ENCODE assay signal across 8 mouse cellular contexts in the genomic region with DNA sequence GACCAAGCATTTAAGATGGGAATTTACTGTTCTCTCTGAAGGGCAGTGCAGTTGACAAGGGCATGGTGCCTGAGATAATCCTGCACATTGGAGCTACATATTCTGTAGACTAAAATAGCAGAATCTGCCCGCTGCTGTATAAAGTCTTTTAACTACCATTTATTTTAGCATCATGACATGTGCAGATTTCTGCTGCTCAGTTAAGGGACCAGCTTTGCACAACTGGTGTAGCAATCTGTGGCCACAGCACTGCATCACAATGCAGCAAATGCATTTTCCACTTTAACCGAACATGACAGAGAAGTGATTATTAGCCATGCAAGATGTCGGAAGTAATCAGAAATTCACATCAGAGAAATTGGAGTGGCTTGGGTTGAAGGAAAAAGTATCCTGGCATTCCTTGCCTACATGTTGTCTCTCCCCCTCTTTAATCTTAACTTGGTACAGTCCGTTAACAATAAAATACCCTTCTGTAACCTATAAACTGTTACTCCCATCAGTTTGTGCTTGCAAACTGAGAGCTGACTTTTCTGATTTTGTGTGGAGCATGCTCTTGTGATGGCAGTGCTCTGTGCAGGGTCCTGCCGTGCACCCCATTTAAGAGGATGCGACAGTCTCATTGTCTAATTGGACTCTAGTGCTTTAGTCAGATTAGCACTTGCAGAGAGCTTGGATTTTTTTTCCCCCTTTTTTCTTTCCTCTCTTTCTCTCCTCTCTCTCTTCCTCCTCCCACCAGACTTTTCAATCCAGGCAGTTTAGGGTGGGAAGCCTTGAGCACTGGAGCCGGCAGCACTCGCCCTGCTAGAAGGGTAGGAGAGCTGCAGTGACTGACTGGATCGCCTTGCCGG. TPM values are rescaled to one million over a fixed set of nuclear protein-coding genes. Genes with fewer than 3 reads are reported as not detected.
DNase-seq lines count a peak whose midpoint lies in the region; ATAC-seq and TF ChIP-seq lines count a peak whose summit lies in the region.

No protein-coding gene starts in this region.

- H3K9me3 ChIP-seq in heart, postnatal 0 days (replicated peaks; ENCODE audit: control insufficient read depth, low read length), result no peaks in the 10 kb centered on the region

- peak overlapping the region; percentile 71 for H3K4me2 ChIP-seq in heart, postnatal 0 days (ENCODE audit: low read depth, low read length)

- H3K27me3 ChIP-seq in heart, postnatal 0 days (ENCODE audit: control insufficient read depth, insufficient read depth, low read length), result no peaks in the 10 kb centered on the region

- H3K4me1 ChIP-seq in heart, postnatal 0 days (ENCODE audit: control insufficient read depth, insufficient read depth), result peaks cover 11% of the 10 kb centered on the region

- H3K36me3 ChIP-seq in heart, postnatal 0 days (replicated peaks; ENCODE audit: control insufficient read depth, insufficient read depth, low read length), result no peaks in the 10 kb centered on the region

- no peak for TF ChIP-seq CTCF in brain, embryonic 14.5 days (IDR thresholded peaks at IDR 0.05; ENCODE audit: borderline replicate concordance, extremely low read depth, insufficient read depth, insufficient read length)
- TF ChIP-seq CTCF in heart, postnatal 0 days (IDR thresholded peaks at IDR 0.05; ENCODE audit: low read depth), result no peak

- 0 out of 2 replicates have a peak, but pooled peaks have one; percentile 35 for ATAC-seq in heart, postnatal 0 days (ENCODE audit: insufficient read depth, low read depth)

- peak; percentile 46 for DNase-seq in Muller cell, postnatal 12 days (ENCODE audit: inconsistent ontology term)
- DNase-seq in brain, embryonic 14.5 days (ENCODE audit: low read depth), result peak; percentile 80
- DNase-seq in heart, postnatal 0 days (ENCODE audit: low spot score), result no peak
- DNase-seq in left cerebral cortex, postnatal 14 days (ENCODE audit: low spot score in 2 of 2), result peak; percentile 62 to 64
- peak; percentile 65 to 67 for DNase-seq in right cerebral cortex, adult 2 months (ENCODE audit: low spot score in 2 of 2)
- DNase-seq in spleen, adult 18-20 months, result no peak
- DNase-seq in adrenal gland, adult 18-20 months (ENCODE audit: low spot score in 2 of 2), result no peak
- no peak for DNase-seq in lung, postnatal 36 days

- no peak for TF ChIP-seq POLR2A in brain, embryonic 14.5 days (IDR thresholded peaks at IDR 0.05; ENCODE audit: borderline replicate concordance, extremely low read depth, insufficient read depth, insufficient read length, poor library complexity, severe bottlenecking)

- WGBS in heart, postnatal 0 days, result 35% methylated on average over 10 of the region's 10 CpGs

- intact Hi-C loops in left cerebral cortex, postnatal 14 days (cut with DNase I), result loop anchor here (5.0 kb wide), 1 partner anchor 39 kb away; no protein-coding TSS in a partner anchor

- H3K9ac ChIP-seq in heart, postnatal 0 days (replicated peaks; ENCODE audit: low read depth, low read length), result peak overlapping the region; percentile 70

- TF ChIP-seq EP300 in heart, postnatal 0 days (IDR thresholded peaks at IDR 0.05; ENCODE audit: low read depth), result no peak

- H3K4me3 ChIP-seq in heart, postnatal 0 days (ENCODE audit: low read depth, low read length), result peak overlapping the region; percentile 50

- H3K27ac ChIP-seq in heart, postnatal 0 days (ENCODE audit: low read depth), result peak overlapping the region; percentile 80

RNA-seq across cellular contexts. Expression of a gene that starts 52.2 kb away (rescaled TPM):
- 54.7 and 61.0 TPM in 2 replicates for polyA plus RNA-seq in brain, embryonic 14.5 days (2012; rRNA removed)
- total RNA-seq in heart, postnatal 0 days (2014; rRNA removed; ENCODE audit: low replicate concordance), result 21.9 and 71.8 TPM in 2 replicates
- 29.8 and 31.4 TPM in 2 replicates for polyA plus RNA-seq in heart, postnatal 0 days (2015; fragmentation: Nextera tagmentation; extraction: Ambion mirVana)
- 10 to 100 TPM; 46.6 to 52.8 TPM for total RNA-seq in left cerebral cortex, postnatal 14 days (2021)
- 10 to 100 TPM; 10.7 to 11.3 TPM for total RNA-seq in adrenal gland, adult 18-20 months (2021)

Comparison
In these comparisons a context has a peak if more than half of its experiments do, and no peak if none do; other contexts are left out.
1. DNase-seq: peak in Muller cell, postnatal 12 days (single experiment), brain, embryonic 14.5 days (single experiment), left cerebral cortex, postnatal 14 days (2 of 2) and right cerebral cortex, adult 2 months (2 of 2); none in heart, postnatal 0 days (single experiment), spleen, adult 18-20 months (0 of 2), adrenal gland, adult 18-20 months (0 of 2) and lung, postnatal 36 days (single experiment).